Mouse (Mus musculus) lung, postnatal 10 days (tissue): ENCODE data around the gene Map4.
A peak's percentile ranks its signal among the peaks of the same experiment; 100 is the strongest.
"Not testable (repeated sequence)": the region's sequence is repeated elsewhere in the genome, so short reads cannot be mapped to it uniquely, and the experiment has no call there.

ENCODE experiments used
- DNase-seq: peaks from one replicate; pipeline ENCODE4 v3.0.0; 2021

The Map4 gene

DNA sequence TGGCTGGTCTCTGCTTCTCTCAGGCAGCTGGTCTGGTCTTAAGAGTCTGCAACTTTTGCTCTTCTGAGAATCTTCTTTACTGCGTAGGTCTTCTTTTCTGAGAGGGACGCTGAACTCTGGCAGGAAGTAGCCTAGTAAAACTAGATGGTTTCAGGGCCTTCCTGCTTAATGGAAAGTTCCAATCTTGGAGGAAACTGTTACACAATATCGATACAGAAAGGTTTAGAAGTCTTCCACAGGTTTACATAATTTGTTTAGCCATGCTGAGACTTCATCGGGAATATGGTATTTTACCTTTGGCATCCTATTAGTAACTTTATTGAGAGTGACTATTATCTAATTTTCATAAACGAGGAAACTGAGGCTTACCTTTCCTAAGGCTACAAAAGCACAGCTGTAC, 1.2 kb upstream of the Map4 start:
- no peak for DNase-seq

DNA sequence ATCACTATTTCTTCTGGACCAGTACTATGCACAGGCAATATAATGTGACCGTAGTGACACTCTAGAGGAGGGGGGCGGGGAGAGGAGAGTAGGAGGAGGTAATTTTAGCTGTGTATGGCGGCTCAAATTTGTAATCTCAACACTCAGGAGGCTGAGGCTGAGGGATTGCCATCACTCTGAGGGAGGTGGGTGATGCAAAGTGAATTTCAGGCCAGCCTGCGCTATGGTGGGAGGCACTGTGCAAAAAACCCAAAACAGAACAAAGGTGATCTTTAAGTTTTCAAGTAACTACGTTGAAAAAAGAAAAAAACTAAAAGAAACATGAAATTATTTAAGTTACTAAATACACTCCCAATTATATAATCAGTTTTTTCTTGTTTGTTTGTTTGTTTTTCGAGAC, 508 bp upstream of the Map4 start:
- no peak for DNase-seq

DNA sequence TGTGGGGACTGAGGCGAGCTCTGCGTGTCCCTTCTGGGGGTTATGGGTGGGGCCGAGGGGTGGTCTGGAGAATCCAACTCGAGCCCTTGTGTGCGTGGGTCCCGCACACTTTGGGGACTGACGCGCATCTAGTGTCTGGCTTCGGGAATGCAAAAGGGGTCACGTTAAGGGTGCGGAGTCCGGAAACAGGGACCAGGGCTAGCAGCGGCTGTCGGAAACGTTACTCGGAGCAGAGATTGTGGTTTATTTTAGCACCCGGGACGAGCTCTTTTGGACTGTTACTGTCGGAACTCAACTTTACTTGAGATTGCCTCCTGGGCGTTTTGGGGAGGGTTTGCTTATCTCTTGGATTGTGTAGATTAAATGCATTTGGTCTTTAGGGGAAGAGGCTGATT, 1.1 kb downstream of the Map4 start:
- DNase-seq, result peak; percentile 58

DNA sequence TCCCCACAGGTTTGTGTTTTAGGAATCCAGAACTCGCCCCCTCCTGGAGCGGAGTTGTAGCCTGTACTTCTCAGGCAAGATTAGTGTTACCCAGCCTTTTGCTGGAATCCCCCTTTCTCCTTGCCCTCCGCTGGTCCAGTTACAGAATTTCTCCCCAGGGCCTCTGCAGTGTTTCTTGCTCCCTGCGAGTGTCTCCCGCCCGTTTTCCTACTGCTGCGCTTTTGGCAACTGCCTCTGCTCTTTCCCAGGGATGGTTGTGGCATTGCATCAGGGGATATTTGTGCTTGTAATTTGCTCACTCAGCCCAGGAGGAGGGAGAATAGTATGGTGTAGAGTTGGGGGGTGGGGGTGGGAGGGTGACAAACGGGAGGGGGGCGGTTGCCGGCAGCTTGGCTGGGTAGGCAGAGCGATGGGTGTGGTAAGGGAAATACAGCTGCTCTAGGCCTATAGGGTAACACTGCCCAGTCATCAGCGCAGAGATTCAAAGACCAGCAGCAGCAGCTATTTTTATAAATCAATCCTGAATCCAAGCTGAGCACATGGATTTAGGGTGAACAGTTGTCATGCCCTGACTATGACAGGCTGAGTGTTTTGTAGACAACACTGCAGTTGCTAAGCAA, 1.6 kb downstream of the Map4 start:
- DNase-seq, result peak; percentile 80

DNA sequence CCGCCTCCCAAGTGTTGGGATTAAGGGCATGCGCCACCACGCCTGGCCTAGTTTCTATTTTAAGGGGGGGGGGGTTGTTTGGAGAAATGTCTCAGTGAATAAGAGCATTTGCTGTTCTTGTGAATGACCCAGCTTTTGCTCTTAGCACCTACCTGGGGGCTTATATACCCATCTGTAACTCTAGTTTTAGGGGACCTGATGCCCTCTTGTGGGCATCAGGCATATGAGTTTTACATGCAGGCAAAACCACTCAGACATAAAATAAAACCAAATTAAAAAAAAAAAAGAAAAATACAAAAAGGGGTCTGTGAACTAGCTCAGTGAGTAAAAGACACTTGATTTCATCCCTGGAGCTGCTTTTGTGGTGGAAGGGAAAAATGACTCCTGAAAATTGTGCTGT, 8.1 kb downstream of the Map4 start:
- DNase-seq, result no peak

DNA sequence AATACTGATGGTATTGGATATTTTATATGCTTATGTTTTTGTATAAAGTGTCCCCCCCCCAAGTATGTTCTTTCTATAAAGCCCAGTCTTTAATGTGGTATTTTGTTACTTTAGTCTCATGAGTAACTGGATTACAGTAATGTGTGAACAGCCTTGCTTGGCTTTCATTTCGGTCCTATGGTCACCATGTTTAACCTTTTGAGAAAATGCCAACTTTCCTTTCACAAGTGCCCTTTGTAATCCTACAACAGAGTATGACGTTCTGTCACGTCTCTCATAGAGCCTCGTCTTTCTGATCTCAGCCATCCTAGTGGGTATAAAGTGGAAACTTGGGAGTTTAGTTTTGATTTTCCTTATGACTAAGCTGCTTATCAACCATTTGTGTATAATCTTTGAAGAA, 11.5 kb downstream of the Map4 start:
- DNase-seq, result no peak

DNA sequence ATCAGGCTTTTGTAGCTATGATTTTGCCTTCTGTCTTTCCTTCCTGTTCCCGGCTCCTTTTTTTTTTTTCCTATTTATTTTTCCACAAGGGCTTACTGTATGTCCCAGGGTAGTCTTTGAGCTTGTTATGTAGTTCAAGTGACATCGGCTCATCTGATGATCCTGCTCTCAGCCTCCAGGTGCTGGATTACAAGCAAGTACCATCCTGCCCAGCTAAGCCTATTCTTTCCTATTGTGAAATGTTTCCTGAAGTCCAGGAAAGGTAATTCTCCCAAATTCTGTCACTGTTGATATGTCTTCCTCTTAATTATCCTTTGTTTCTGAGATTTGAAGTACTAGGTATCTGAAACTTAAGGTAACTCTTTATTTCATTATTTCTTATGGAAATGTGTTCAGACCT, 13.5 kb downstream of the Map4 start:
- DNase-seq, result no peak

DNA sequence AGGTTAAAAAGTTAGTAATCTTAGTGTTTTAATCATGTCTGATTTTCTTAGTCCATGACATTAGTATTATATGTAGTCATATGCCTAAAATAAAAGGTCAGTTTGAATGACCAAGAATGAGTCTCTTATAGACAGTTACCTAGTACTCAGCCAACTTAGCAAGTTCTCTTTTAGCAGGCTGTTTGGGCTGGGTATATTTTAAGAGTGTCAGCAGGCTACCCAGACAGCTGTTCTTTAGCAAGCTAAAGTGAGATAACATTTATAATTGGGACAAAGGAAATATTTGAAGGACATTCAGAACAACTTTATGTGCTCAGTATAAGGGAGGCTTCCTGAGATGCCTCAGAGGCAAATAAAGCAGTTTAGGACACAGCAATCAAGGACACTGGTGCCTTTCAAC, 17.3 kb downstream of the Map4 start:
- DNase-seq, result no peak

DNA sequence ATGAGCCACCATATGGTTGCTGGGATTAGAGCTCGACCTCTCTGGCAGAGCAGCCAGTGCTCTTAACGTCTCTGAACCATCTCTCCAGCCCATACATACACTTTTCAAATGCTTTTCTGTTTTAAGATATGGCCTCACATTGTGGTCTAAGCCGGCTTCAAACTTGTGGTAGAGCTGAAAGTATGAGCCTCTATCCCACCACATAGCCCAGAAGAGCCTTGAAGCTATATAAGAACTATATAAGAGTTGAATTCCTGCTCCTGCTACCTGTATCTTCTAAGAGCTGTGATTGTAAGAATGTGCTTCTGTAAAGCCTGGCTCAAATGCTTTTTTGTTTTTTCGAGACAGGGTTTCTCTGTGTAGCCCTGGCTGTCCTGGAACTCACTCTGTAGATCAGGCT, 18.5 kb downstream of the Map4 start:
- no peak for DNase-seq

DNA sequence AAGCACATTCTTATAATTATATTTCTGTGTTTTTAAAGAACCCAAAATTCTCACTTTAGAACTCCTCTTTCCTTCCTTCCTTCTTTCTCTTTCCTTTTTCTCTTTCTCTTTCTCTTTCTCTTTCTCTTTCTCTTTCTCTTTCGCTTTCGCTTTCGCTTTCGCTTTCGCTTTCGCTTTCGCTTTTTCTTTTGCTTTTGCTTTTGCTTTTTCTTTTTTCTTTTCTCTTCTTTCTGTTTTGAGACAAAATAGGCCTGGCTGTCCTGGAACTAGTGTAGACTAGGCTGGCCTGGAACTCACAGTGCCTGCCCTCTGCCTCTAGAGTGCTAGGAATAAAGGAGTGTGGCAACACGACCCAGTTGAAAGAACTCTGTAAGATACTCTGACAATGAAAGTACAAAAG, 22.3 kb downstream of the Map4 start:
- DNase-seq, result no peak

DNA sequence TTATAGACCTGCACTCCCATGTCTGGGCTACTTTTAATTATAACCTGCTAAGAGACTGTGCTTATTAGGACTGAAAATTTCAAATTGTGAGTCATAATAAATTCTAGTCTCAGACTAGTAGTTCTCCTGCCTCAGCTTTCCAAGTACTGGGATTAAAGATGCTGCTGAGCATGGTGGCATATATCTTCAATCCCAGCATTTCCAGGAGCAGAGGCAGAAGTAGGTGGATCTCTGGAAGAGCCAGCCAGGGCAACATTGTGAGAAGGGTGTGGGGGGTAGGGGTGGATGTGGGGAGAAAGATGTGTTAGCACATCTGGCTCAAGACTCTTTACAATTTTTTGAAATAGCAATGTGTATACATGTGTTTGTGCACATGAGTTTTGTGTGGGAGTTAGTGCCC, 23.4 kb downstream of the Map4 start:
- DNase-seq, result no peak

DNA sequence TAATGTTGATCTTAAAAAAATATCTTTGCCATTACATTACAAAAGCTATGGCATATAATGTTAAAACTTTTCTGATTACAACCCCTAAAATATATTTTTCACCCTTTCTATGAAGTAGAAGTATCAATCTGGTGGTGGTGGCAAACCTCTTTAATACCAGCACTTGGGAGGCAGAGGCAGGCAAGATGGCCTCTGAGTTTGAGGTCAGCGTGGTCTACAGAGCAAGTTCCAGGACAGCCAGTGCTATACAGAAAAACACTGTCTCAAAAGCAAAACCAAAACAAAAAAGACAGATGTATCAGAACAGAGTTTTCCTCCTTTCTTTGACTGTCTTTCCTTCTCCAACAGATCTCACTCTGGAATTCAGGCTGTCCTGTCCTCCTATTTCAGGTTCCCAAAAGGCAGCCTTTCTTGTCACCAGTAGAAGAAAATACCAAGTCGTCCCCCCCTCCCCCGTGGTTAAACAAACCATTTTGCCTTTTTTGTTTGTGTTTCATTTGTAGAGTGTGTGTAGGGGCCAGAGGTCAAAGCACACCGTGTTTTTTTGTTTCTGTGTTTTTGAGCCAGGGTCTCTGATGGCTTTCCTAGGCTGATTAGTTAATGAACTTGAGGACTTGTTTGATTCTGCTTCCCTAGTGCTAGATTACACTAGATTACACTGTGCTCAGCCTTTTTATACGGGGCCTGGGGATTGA, 28.3 kb downstream of the Map4 start:
- DNase-seq, result no peak

DNA sequence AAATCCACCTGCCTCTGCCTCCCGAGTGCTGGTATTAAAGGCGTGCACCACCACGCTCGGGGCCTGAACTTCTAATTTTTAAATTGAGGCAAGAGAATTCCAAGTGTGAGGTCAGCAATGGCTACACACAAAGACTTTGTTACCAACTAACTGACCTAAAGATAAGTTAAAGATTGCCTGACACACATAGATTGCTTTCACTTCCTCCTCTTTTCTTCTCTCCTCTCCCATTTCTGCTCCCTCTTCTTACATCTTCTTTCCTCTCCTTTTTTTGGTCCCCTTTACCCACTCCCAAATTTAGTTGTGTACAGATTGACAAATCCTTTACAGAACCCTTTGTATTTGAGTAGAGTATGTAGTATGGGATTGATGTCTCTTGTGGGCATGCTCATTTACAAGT, 29.3 kb downstream of the Map4 start:
- DNase-seq, result no peak

DNA sequence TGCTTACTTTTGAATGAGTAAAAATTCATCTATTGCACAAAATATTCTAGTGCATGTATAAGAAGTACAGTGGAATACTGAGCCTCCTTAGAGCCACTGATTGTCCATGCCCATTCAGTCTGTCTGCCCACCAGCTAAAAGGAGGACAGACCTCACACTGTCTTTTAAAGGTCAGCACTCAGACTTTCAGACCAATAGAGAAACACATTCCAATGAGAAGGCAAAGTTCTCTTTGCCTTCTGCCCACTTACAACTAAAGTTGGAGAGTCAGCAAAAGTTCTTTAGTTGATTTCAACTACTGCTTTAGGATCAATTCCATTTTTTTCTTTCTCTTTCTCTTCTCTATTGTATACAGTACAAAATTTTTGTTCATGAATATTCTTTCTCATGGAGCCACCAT, 33.5 kb downstream of the Map4 start:
- DNase-seq, result no peak

DNA sequence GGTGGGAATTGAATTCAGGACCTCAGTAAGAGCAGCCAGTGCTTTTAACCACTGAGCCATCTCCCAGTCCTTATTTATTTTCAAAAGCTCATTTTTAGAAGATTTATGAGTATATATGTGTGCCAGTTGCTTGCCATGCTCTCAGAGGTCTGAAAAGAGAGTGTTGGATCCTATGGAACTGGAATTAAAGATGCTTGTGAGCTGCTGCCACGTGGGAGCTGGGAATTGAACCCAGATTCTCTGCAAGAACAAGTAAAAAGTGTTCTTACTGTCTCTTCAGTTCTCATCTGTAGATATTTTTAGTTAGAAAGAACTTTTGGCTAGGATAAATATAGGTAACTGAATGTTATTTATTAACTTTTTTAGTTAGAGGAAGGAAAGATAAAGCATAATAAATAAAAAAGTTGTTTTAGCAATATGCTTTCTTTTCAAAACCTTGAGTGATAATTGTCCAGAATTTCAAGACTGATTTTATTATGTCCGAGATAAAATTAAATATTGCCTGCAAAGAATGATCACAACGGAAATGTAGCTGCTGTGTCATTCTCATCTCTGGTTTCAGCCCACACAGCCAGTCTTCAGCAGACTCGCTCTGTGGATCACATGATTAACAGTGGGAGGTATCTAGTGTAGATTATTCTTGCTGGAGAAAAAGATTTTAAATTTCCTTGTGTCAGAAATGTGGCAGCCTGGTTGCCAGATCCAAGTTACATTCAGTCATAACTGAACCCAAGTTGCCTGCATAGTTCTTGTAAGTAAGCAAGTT, 37.3 kb downstream of the Map4 start:
- DNase-seq, result no peak

DNA sequence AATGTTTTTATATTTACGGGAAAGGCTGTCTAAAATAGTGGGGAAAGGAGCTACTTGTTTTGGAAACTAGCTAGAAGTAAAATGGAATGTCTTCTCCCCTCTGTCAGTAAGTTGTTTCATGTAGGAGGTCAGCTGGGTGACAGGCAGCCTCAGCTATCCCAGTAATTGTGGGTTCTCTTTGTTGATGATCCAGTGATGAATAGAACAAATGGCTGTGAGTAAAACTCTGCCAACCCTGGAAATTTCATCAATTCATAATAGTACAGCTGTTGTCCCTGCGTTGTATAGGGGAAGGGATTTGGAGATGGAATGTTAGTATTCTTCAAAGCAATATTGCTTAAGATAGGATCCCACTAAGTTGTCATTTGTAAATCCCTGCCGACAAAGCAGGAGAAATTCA, 37.9 kb downstream of the Map4 start:
- DNase-seq, result no peak

DNA sequence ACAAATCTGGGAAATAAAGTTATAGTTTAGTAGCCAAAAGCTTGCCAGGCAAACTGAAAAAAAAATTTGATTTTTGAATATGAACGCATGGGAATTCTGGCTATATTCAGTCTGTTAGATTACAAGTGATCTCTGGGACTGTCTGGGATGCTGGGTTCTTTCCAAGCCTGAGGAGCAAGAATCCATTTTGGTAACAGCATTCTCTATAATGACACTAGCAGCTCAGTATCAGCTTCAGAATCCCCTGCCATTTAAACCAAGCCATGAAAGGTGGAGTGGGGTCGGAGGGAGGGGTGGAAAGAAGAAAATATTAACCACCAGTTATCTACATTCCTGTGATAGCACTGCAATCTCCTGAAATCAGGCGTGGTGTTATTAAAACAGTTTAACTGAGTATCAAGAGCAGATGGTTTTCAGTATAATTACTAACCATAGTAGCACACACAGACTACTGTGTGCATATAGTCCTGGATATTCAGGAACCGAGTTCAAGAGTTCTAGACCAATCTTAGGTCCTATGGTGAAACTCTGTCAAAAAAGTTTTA, 38.6 kb downstream of the Map4 start:
- DNase-seq, result no peak

DNA sequence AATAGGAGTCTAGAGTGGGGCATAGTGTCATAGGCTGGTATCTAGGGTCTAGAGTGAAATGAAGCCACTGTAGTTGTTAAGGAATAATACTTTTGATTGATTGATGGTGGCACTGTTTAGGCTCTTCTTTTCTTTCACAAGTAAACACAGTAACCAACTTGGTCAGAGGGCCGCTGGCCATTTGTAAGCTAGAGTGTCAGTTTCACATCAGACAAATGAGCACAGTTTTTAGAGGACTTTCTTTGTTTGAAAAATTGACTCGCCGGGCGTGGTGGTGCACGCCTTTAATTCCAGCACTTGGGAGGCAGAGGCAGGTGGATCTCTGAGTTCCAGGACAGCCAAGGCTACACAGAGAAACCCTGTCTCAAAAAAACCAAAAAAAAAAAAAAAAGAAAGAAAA, 40.5 kb downstream of the Map4 start:
- not testable (repeated sequence) for DNase-seq

DNA sequence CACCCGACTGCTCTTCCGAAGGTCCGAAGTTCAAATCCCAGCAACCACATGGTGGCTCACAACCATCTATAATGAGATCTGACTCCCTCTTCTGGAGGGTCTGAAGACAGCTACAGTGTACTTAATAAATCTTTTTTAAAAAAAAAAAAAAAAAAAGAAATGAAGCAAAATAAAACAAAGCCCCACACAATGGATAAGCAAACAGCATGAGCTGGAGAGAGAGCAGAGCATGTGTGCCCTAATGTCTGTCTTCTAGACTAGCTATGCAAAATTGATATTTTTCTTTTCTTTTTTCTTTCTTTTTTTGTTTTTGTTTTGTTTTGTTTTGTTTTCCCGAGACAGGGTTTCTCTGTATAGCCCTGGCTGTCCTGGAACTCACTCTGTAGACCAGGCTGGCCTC, 49.0 kb downstream of the Map4 start:
- DNase-seq, result not testable (repeated sequence)

DNA sequence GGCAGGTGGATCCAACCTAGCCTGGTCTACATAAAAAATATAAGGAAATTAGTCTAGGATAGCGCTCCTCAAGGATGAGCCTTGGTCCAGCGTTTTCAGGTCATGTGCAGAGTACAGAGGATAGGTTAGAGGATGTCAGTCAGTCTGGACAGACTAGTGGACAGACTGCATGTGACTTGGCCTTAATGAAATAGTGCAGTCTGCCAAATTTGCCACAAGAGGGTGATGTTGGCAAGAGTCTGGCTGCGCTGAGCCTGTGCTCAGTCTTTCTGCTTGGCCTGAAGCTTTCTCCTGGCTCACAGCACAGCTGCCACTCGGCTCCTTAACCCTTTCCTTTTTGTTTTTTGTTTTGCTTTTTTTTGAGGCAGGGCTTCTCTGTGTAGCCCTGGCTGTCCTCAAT, 54.2 kb downstream of the Map4 start:
- peak; percentile 81 for DNase-seq

DNA sequence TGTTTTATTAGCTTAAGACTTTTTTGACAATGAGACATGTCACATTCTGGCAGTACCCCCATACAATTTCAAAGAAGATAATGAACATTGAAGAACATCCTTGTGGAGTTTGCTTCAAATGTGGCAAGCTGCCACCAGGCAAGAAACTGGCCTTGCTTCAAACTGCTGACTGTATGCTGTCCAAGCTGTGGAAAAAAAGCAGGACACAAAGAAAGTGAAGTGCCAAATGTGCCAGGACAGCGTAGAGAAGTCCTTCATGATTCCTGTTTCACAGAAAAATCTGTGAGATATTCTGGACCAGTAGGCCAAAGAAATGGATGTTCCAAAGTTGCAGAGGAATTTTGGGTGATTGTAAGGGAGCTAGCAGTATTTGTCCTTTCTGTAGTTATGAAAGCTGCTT, 57.8 kb downstream of the Map4 start:
- peak; percentile 40 for DNase-seq

DNA sequence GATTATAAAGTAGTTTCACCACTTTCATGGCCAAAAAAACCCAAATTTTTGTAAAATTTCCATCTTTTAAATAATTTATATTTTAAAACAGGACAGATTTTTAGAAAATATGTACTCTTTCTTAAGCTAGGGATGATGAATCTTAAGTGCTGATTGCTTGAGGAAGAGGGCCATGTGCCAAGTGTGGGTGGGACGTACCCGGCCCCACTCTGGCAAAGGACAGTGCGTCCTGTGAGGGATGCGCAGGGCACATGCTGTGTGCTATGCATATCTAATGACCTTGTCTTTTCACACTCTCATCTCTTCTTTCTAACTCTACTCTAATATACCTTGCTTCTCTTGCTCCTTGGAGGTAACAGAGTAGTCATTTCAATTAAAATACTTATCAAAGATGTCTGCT, 66.2 kb downstream of the Map4 start:
- no peak for DNase-seq

DNA sequence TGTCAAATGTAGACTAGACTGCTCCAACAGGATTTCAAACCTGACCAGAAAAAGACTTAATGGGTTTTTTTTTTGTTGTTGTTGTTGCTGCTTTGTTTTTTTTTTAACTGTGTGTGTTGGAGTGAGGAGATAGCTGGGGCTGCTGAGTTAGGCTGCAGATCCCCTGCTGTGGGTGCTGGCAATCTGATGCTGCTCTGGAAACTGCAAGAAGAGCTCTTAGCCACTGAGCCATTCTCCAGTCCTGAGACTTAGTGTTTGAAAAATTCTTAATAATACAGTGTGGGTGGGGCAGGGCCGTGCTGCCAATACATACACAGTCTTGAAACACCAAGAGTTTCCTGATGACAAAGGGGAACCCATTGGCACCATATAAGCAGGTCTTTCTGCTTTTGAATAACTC, 70.7 kb downstream of the Map4 start:
- DNase-seq, result no peak

DNA sequence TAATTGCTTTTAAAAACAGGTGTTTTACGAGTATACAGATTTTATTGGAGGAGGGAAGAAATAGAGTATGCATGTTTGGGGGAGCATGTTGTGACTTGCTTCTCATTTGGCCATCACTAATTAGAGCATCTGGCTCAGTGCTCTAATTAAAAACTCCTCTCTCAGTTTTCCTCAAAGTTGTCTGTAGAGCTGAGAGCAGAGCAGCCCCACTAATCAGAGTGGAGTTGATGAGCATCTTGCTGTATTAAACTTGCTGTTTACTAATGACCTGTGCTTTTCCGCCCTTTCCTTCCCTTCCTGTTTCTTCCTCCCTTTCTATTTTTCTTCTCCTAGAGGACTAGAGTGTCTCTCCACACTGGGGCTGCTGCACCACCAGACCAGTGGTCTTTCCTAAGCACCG, 71.2 kb downstream of the Map4 start:
- DNase-seq, result no peak
